Mouse (Mus musculus) heart, postnatal 0 days (tissue): ENCODE measurements around the gene Plxdc1. TPM values are rescaled to one million over a fixed set of nuclear protein-coding genes. Genes with fewer than 3 reads are reported as not detected.

ENCODE experiments used
- ATAC-seq: fragments of 200-750 bp; cut with Nextera tagmentation; 2 replicates; pipeline ENCODE4 v1.8.0; 2017; ENCODE audit warnings: low read depth, moderate number of reproducible peaks, moderate library complexity; ENCODE audit not compliant: insufficient read depth
- DNase-seq: peaks from one replicate; pipeline ENCODE4 v3.0.0-alpha.2; 2016; ENCODE audit warnings: low spot score
- H3K27ac ChIP-seq: fragments of 300-500 bp; sonication (generic); 2 replicates; pipeline ENCODE4 v1.5.1; 2014; ENCODE audit warnings: low read depth, mild to moderate bottlenecking
- H3K27me3 ChIP-seq: fragments of 300-500 bp; sonication (generic); 2 replicates; pipeline ENCODE4 v1.6.1; 2014; ENCODE audit warnings: low read length, mixed read lengths; ENCODE audit not compliant: control insufficient read depth, insufficient read depth
- H3K36me3 ChIP-seq: fragments of 300-500 bp; sonication (generic); replicated peaks from 2 replicates; pipeline ENCODE4 v1.6.1; 2014; ENCODE audit warnings: low read length, mixed read lengths; ENCODE audit not compliant: control insufficient read depth, insufficient read depth
- H3K4me1 ChIP-seq: fragments of 300-500 bp; sonication (generic); 2 replicates; pipeline ENCODE4 v1.6.1; 2014; ENCODE audit warnings: antibody characterized with exemption; ENCODE audit not compliant: control insufficient read depth, insufficient read depth
- H3K4me2 ChIP-seq: fragments of 300-500 bp; sonication (generic); 2 replicates; pipeline ENCODE4 v1.6.1; 2014; ENCODE audit warnings: low read depth, mild to moderate bottlenecking, low read length, moderate library complexity
- H3K4me3 ChIP-seq: fragments of 300-500 bp; sonication (generic); 2 replicates; pipeline ENCODE4 v1.5.1; 2014; ENCODE audit warnings: low read depth, low read length
- H3K9ac ChIP-seq: fragments of 300-500 bp; sonication (generic); replicated peaks from 2 replicates; pipeline ENCODE4 v1.6.1; 2014; ENCODE audit warnings: low read depth, low read length, mixed read lengths
- H3K9me3 ChIP-seq: fragments of 300-500 bp; sonication (generic); replicated peaks from 2 replicates; pipeline ENCODE4 v1.6.1; 2016; ENCODE audit warnings: low read length; ENCODE audit not compliant: control insufficient read depth
- CTCF ChIP-seq: IDR thresholded peaks from 2 replicates; pipeline ENCODE4 v1.5.1; 2016; ENCODE audit warnings: antibody characterized with exemption, control low read depth, low read depth
- EP300 ChIP-seq: IDR thresholded peaks from 2 replicates; pipeline ENCODE4 v1.6.1; 2016; ENCODE audit warnings: antibody characterized with exemption, low read depth
- WGBS: fragments of 180-500 bp; shearing (Covaris S2); extraction: QIAGEN DNeasy Blood & Tissue Kit; methylation state at CpG from one replicate; pipeline ENCODE4 v1.1.7; 2014; 5-methylcytosine and 5-hydroxymethylcytosine counted together
- polyA plus RNA-seq: library from polyadenylated mRNA; unstranded; fragments of >200 nt; fragmentation: Nextera tagmentation; extraction: Ambion mirVana; gene quantifications from 2 replicates; pipeline ENCODE4 v1.2.1, GENCODE M21; 2015
- total RNA-seq: library from RNA; depleted of rRNA; stranded (reverse); fragments of >200 nt; gene quantifications from 2 replicates; pipeline ENCODE4 v1.2.3, GENCODE M21; 2014; ENCODE audit warnings: low replicate concordance

The Plxdc1 gene
- total and polyA plus RNA-seq, 2 experiments from 2014 or later = 2.1 to 2.6 TPM

- no peaks in the 10 kb centered on the region for H3K9me3 ChIP-seq
- 45% methylated on average over 8 of the region's 8 CpGs for WGBS
- peaks cover 5% of the 10 kb centered on the region; the same call in 1 of the 2 replicates for H3K36me3 ChIP-seq
- H3K4me3 ChIP-seq = no peak overlapping the region
- H3K27ac ChIP-seq = no peak overlapping the region
- peaks cover 15% of the 10 kb centered on the region; the same call in 1 of the 2 replicates for H3K4me1 ChIP-seq
- H3K9ac ChIP-seq = no peak overlapping the region
- H3K4me2 ChIP-seq = no peak overlapping the region
- H3K27me3 ChIP-seq = peaks cover 23% of the 10 kb centered on the region
- no peak for TF ChIP-seq EP300
- no peak for TF ChIP-seq CTCF
- no peak for DNase-seq
- ATAC-seq = no peak
Observed at GRCm38 (mm10) chr11:98004161-98004560, 17.9 kb upstream of the Plxdc1 start.

- Histone ChIP-seq H3K4me1 (peaks cover 15% of the 10 kb centered on the region; the same call in 1 of the 2 replicates), H3K4me2 (peak overlapping the region; percentile 54), H3K36me3 (no peaks in the 10 kb centered on the region), H3K9me3 (no peaks in the 10 kb centered on the region), H3K4me3 (peak overlapping the region; percentile 24; the same call in 1 of the 2 replicates), H3K27me3 (peaks cover 23% of the 10 kb centered on the region), H3K9ac (no peak overlapping the region), H3K27ac (no peak overlapping the region)
- TF ChIP-seq EP300 (no peak), CTCF (no peak)
- ATAC-seq (no peak), DNase-seq (no peak)
- WGBS = 41% methylated on average over 17 of the region's 17 CpGs
Observed at GRCm38 (mm10) chr11:98003171-98003671, 17.0 kb upstream of the Plxdc1 start.

- H3K9ac ChIP-seq = no peak overlapping the region; the same call in 1 of the 2 replicates
- ATAC-seq = peak; percentile 32; the same call in 1 of the 2 replicates
- 8% methylated on average over 12 of the region's 12 CpGs for WGBS
- peak overlapping the region; percentile 24 for H3K4me3 ChIP-seq
- peak; percentile 68 for TF ChIP-seq CTCF
- no peak for TF ChIP-seq EP300
- no peaks in the 10 kb centered on the region for H3K9me3 ChIP-seq
- H3K36me3 ChIP-seq = no peaks in the 10 kb centered on the region
- no peak overlapping the region for H3K27ac ChIP-seq
- peaks cover 23% of the 10 kb centered on the region for H3K27me3 ChIP-seq
- H3K4me1 ChIP-seq = peaks cover 15% of the 10 kb centered on the region; the same call in 1 of the 2 replicates
- peak overlapping the region; percentile 54 for H3K4me2 ChIP-seq
- DNase-seq = no peak
Observed at GRCm38 (mm10) chr11:98002627-98003026, 16.4 kb upstream of the Plxdc1 start.

- Histone ChIP-seq H3K4me2 (peak overlapping the region; percentile 54; the same call in 1 of the 2 replicates), H3K4me3 (no peak overlapping the region), H3K9me3 (no peaks in the 10 kb centered on the region), H3K27ac (peak overlapping the region; percentile 22; the same call in 1 of the 2 replicates), H3K27me3 (peaks cover 23% of the 10 kb centered on the region), H3K36me3 (no peaks in the 10 kb centered on the region), H3K9ac (no peak overlapping the region; the same call in 1 of the 2 replicates), H3K4me1 (peaks cover 15% of the 10 kb centered on the region; the same call in 1 of the 2 replicates)
- no peak for DNase-seq
- TF ChIP-seq CTCF = no peak
- no peak for TF ChIP-seq EP300
- 57% methylated on average over 6 of the region's 6 CpGs for WGBS
- ATAC-seq = no peak
Observed at GRCm38 (mm10) chr11:98001986-98002385, 15.7 kb upstream of the Plxdc1 start.

GRCm38 (mm10) chr11:98001351-98001824 lies 15.1 kb upstream of the Plxdc1 start:
- Histone ChIP-seq H3K4me3 (no peak overlapping the region), H3K27me3 (peaks cover 23% of the 10 kb centered on the region), H3K36me3 (no peaks in the 10 kb centered on the region), H3K4me1 (peaks cover 15% of the 10 kb centered on the region; the same call in 1 of the 2 replicates), H3K4me2 (peak overlapping the region; percentile 54; the same call in 1 of the 2 replicates), H3K9ac (no peak overlapping the region), H3K27ac (peak overlapping the region; percentile 22; the same call in 1 of the 2 replicates), H3K9me3 (no peaks in the 10 kb centered on the region)
- DNase-seq = no peak
- WGBS = 46% methylated on average over 11 of the region's 11 CpGs
- TF ChIP-seq CTCF = no peak
- TF ChIP-seq EP300 = no peak
- ATAC-seq = no peak
